Mouse (Mus musculus) urinary bladder, postnatal 4 days (tissue): ENCODE data around the gene Dnajc5g.
A peak's percentile ranks its signal among the peaks of the same experiment; 100 is the strongest.

Experiments used
- DNase-seq, 2 experiments: peaks; one replicate each; pipeline ENCODE4 v3.0.0; 2021 to 2022; ENCODE audit warnings: low spot score in 2 of 2

Dnajc5g gene

GRCm38 (mm10) chr5:31105814-31106335 lies at the start of gene Dnajc5g:
Gene Dnajc5g (plus strand): TSS chr5:31106285.
- DNase-seq = no peak

- no peak for DNase-seq
Observed at GRCm38 (mm10) chr5:31069810-31070209, 36.3 kb upstream of the Dnajc5g start.

GRCm38 (mm10) chr5:31071059-31071458 lies 35.0 kb upstream of the Dnajc5g start:
- no peak for DNase-seq

- DNase-seq = no peak
Observed at GRCm38 (mm10) chr5:31071821-31072220, 34.3 kb upstream of the Dnajc5g start.

- DNase-seq = no peak
Observed at GRCm38 (mm10) chr5:31073176-31073575, 32.9 kb upstream of the Dnajc5g start.

GRCm38 (mm10) chr5:31076346-31076745 lies 29.7 kb upstream of the Dnajc5g start:
- no peak for DNase-seq

GRCm38 (mm10) chr5:31080059-31080794 lies 25.9 kb upstream of the Dnajc5g start:
- no peak for DNase-seq

- no peak for DNase-seq
Observed at GRCm38 (mm10) chr5:31080795-31081164, 25.3 kb upstream of the Dnajc5g start.

GRCm38 (mm10) chr5:31081386-31081785 lies 24.7 kb upstream of the Dnajc5g start:
- DNase-seq = no peak

GRCm38 (mm10) chr5:31082355-31082754 lies 23.7 kb upstream of the Dnajc5g start:
- DNase-seq = no peak

- DNase-seq = no peak
Observed at GRCm38 (mm10) chr5:31082935-31083625, 23.0 kb upstream of the Dnajc5g start.

- no peak for DNase-seq
Observed at GRCm38 (mm10) chr5:31083949-31084348, 22.1 kb upstream of the Dnajc5g start.

GRCm38 (mm10) chr5:31086606-31087005 lies 19.5 kb upstream of the Dnajc5g start:
- no peak for DNase-seq

GRCm38 (mm10) chr5:31087131-31087530 lies 19.0 kb upstream of the Dnajc5g start:
- DNase-seq = no peak

- DNase-seq = no peak
Observed at GRCm38 (mm10) chr5:31092231-31092975, 13.7 kb upstream of the Dnajc5g start.

- no peak for DNase-seq
Observed at GRCm38 (mm10) chr5:31093151-31094041, 12.7 kb upstream of the Dnajc5g start.

GRCm38 (mm10) chr5:31094100-31094798 lies 11.8 kb upstream of the Dnajc5g start:
- no peak for DNase-seq

GRCm38 (mm10) chr5:31094799-31095691 lies 11.0 kb upstream of the Dnajc5g start:
- peak in 1 of 2 experiments; percentile 60 for DNase-seq

GRCm38 (mm10) chr5:31095711-31096480 lies 10.2 kb upstream of the Dnajc5g start:
- no peak for DNase-seq
